Mouse (Mus musculus) olfactory bulb, adult 2 months (tissue): ENCODE measurements at regions not wholly inside any gene's neighbourhood (a gene's known extent, or its start where the extent isn't known, plus 50 kb on each side); places are given as distances from the start of the nearest gene placed in this dataset.

Source experiments
- CTCF ChIP-seq: fragments of 200-500 bp; IDR thresholded peaks from 2 replicates; pipeline ENCODE4 v1.5.1; 2012; ENCODE audit warnings: low read depth, mild to moderate bottlenecking, low read length, moderate library complexity; ENCODE audit not compliant: insufficient read depth
- POLR2A ChIP-seq: fragments of 200-500 bp; IDR thresholded peaks from 2 replicates; pipeline ENCODE4 v1.6.1; 2012; ENCODE audit warnings: mild to moderate bottlenecking, low read depth, low read length, moderate library complexity; ENCODE audit not compliant: insufficient read depth

GRCm38 (mm10) chrX:99285611-99286010, 149.7 kb downstream of the Efnb1 start:
- TF ChIP-seq CTCF (no peak), POLR2A (no peak)
